Mouse (Mus musculus): Measurements from ENCODE around the gene Fbll1. TPM values are rescaled to one million over a fixed set of nuclear protein-coding genes. Genes with fewer than 3 reads are reported as not detected.
"Not testable (repeated sequence)": the region's sequence is repeated elsewhere in the genome, so short reads cannot be mapped to it uniquely, and the experiment has no call there.

Gene Fbll1
- not detected in 2 replicates for total RNA-seq (2017)

DNA sequence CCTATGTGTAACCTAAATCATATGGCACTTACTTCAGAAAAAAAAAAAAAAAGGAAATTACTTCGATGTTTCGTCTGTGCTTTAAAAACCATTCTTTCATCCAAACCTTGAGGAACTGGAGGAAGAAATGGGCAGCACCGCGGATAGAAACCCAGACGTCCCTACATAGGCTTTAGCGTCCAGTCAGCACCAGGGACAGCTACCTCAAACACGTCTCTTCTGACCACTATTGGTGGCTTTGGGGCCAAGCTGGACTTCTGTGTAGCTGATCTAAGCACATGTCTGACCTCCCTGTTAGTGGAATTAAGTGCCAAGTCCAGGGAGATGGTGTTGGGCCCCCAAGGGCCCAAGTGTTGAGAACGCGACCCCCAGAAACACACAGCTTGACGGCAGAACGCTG is at the start of gene Fbll1:
Fbll1 (minus strand) TSS at position 11 of the 400 bp plus-strand sequence.
- no peak for ATAC-seq (ENCODE audit: extremely low read depth, insufficient number of reproducible peaks, low FRiP score, poor library complexity, severe bottlenecking)

DNA sequence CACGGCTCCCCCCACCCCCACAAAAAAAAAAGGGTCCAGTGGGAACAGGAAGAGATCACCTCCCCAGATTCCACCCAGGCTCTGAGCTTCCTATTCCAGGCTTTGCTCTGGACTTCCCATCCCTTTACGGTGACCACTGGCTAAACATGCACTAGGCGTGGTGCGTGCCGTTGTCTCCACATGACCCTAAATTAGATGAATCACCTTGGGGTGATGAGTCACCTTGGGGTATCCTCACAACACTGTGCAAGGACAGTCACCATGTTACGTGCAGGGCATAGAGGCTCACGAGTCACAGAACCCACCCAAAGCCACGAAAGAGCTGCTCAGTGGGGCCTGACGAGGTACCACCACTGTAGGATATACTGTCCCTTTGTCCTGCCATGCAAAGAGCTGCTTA is 45.6 kb upstream of the Fbll1 start:
- ATAC-seq (ENCODE audit: extremely low read depth, insufficient number of reproducible peaks, low FRiP score, poor library complexity, severe bottlenecking) = no peak

DNA sequence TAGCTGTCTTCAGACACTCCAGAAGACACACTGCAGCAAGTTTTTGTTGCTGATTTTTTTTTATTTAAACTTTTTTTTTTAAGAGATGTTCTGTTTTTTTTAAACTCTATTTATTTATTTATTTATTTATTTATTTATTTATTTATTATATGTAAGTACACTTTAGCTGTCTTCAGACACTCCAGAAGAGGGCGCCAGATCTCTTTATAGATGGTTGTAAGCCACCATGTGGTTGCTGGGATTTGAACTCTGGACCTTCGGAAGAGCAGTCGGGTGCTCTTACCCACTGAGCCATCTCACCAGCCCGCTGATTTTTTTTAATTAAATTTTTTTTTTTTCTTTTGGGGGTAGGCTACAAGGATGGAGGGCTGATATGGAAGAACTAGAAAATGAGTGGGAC is 43.9 kb upstream of the Fbll1 start:
- not testable (repeated sequence) for ATAC-seq (ENCODE audit: extremely low read depth, insufficient number of reproducible peaks, low FRiP score, poor library complexity, severe bottlenecking)

DNA sequence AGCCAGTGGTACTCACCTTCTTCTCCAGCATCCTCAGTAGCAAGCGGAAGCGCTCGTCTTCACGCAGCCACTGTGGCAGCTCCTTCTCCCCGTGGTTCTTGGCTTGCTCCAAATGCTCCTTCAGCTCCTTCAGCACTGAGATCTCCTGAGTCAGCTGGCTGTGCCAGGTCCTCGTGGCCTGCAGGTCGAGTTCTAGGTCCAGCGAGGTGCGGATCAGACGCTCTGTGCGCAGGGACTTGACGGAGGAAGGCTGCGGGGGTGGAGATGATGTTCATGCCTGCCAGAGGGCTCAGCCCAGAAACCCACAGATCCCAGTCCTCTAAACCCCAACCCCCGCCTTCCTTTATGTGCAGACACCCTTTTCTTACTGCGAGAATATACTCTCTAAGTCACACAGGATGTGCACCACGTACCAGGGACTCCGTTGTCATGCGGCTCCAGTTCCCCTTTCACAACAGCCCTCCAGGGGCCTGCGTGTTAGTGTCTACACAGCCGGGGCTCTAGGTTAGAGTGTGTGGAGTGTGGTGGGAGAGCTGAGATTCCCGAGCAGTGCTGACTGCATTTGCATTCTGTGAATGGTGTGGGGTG is 43.1 kb upstream of the Fbll1 start:
- peak; percentile 50; the same call in 1 of the 2 replicates for ATAC-seq (ENCODE audit: extremely low read depth, insufficient number of reproducible peaks, low FRiP score, poor library complexity, severe bottlenecking)

DNA sequence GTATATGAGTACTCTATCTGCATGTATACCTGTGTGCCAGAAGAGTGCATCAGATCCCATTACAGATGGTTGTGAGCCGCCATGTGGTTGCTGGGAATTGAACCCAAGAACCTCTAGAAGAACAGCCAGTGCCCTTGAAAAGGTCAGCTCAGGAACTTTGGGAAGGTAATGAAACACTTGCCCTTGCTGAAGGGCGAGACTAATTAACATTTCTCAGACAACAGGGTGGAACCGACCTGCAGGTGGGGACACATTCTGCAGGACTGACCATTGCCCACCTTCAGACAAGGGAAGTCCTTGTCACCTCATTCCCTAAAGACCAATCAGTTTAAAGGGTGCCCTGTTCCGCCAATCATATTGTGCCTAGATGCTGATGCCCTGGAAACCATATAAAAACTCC is 42.1 kb upstream of the Fbll1 start:
- not testable (repeated sequence) for ATAC-seq (ENCODE audit: extremely low read depth, insufficient number of reproducible peaks, low FRiP score, poor library complexity, severe bottlenecking)

DNA sequence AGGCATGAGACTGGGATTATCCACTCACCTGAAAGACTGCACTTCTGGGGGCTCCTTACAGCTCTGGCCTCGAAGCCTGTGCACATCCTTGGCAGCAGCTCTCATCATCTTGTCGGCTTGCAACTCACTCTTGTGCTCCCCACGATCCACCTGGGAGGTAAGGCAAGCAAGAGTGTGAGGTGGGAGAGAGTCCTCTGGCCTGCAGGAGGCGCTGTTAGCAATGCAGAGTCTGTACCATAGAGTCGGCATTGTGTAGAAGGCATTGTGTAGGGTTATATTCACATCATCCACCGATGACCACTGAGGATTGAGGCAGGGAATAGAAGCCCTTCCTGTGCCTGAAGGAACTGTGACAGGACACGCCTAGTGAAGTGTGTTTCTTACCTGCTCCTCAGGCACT is 41.6 kb upstream of the Fbll1 start:
- ATAC-seq (ENCODE audit: extremely low read depth, insufficient number of reproducible peaks, low FRiP score, poor library complexity, severe bottlenecking) = no peak

DNA sequence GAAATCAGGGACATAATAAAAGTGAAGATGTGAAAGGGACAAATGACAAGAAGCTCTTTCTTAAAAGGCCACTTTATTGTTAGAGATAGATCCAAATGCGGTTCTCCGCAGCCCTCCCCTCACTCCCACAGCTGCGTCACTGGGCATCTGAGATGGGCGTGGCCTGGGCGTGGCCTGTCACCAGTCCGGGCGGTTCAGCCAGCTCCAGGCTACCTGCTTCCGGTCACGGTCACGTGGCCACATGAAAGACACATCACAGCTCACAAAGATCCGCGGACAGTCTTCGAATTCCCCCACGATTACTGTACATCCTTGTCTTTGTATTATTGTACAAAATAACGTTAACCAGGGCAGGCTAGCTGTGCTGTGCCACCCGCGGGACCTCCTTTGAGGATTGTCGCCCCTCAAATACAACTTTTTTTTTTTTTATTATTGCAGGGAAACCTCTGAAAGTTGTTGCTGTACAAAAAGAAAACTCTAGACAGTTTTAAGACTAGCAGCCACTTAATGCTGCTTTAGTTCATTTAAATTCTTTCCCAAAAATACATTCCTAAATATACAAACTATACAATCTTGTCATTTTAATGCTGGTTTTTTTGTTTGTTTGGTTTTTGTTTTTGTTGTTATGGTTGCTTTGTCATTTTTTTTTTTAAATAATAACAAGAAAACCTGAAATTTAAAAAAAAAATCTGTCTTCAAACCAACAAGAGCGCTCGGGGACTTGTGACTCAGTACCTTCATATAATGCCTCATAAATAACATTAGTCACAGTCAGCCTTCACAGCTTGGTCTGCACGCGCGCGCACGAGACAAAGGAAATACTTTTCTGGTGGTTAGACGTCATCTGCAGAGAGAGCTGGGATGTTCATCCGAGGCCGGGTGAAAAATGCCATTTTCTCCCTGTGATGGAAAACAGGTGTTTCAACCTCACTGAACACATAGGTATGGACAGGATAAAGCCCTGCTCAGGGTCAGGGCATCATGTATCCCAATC is 40.0 kb upstream of the Fbll1 start:
- ATAC-seq (ENCODE audit: extremely low read depth, insufficient number of reproducible peaks, low FRiP score, poor library complexity, severe bottlenecking) = peak; percentile 73

DNA sequence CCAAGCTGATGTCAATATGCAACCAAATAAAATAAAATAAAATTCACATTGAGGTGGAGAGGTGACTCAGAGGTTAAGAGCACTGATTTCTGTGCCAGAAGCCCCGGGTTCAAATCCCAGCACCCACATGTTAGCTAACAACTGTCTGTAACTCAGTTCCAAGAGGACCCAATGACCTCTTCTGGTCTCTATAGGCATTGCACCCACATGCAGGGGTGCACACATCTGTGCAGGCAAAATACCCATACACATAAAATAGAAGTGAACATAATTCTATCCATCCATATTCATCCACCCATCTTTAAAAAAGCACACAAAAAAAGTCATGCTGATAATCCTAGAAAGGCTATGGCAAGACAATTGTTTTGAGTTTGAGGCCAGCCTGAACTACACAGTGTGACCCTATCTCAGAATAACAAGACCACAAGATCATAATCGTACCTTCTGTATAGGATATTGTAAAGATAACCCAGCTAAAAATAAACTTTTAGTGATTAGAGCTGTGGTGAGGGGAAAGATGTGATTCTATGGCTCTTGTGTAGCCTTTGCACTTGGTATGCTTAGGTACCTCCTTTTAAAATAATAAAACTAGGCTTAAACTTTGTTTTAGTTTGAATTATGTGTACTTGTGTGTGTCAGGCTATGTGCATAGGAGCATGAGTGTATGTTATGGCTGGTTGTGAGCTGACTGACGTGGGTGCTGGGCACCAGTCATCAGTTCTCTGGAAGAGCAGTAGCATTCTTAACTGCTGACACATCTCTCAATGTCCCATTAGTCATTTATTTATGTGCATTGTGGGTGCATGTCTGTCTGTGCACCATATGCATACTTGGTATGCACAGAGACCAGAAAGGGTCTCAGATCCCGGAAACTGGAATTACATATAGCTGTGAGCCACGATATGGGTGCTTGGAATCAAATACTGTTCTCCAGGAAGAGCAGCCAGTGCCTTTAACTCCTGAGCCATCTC is 38.8 kb upstream of the Fbll1 start:
- ATAC-seq (ENCODE audit: extremely low read depth, insufficient number of reproducible peaks, low FRiP score, poor library complexity, severe bottlenecking) = no peak

DNA sequence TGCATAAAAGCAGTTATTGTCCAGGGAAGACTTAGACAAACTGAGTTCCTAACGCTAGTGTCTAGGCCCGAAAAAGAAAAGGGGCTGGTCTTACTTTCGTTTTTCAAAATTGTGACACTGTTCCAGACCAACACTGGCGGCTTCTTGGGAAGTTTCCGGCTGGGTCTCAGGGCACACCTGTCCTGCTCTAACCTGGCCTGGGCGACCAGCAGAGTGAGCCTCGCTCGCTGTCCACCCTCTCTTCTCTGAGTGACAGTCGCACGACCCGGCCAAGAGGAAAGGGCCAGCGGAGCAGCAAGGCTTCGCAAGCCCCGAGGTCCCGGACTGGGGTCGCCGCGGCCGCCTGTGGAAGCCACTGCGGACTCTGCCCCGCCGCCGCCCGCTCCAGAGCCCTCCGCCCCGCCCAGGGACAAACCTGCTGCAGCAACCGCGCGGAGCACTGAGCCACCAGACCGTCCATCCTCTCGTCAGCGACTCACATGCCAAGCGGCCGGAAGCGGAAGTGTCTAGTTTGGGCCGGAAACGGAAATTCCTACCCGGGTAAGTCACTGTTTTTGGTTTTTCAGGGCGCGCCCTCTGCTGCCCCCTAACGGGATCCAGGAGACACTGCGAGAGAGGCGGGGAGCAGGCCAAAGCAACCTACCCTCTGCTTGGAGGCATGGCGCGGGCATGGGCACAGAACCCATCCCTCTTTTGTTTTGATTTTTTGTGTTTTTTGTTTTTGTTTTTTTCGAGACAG is 35.5 kb upstream of the Fbll1 start, which contains the start of gene Rars:
Rars (minus strand) TSS at position 485 of the 739 bp plus-strand sequence.
- ATAC-seq (ENCODE audit: extremely low read depth, insufficient number of reproducible peaks, low FRiP score, poor library complexity, severe bottlenecking) = peak; percentile 96

DNA sequence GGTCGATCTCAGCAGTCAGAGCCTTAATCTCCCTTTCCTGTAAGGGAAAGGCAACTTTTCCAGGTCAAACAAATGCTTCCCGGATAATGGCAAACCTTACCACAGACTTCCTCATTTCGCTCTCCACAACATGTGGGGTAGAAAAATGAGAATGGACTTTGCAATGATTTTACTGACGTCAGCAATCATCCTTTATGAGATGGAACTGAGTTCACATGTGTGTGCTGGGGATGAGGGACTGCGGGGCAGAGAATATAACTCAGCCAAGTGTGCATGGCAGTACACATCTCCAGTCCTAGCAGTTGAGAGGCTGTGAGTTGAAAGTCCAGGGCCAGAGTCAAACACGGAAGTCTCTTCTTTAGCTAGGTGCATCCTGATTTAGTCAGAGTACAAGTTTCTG is 34.6 kb upstream of the Fbll1 start:
- ATAC-seq (ENCODE audit: extremely low read depth, insufficient number of reproducible peaks, low FRiP score, poor library complexity, severe bottlenecking) = no peak

DNA sequence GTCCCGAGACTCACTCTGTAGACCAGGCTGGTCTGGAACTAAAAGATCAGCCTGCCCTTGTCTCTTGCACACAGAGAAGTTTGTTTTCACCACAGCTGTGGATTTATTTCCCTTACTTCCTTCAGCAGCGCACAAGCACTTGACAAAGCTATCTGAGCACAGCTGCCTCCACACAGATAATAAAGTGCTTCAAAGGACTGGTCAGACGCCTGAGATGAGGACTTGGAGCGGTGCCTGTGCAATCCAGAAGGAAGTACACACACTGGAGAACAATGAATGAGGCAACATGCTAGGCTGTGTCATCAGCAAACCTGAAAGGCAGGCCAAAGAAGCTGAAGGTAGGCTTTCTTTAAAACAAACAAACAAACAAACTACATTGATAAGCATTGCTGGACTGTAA is 33.5 kb upstream of the Fbll1 start:
- ATAC-seq (ENCODE audit: extremely low read depth, insufficient number of reproducible peaks, low FRiP score, poor library complexity, severe bottlenecking) = no peak

DNA sequence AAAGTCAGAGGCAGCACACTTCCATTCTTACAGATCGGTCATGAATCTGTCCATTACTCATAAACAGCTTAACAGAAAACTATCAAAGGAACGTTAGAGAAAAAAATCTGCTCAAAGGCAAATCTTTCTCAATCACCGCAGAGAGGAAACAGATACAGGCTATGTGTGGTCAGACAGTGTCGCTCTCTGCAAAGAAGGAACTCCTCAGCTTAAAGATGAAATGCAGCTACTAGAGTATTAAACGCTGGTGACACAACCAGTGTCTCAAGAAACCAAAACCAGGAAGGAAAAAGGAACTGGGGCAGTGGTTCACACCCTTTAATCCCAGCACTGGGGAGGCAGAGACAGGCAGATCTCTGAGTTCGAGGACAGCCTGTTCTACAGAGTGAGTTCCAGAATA is 29.0 kb upstream of the Fbll1 start:
- ATAC-seq (ENCODE audit: extremely low read depth, insufficient number of reproducible peaks, low FRiP score, poor library complexity, severe bottlenecking) = peak; percentile 70

DNA sequence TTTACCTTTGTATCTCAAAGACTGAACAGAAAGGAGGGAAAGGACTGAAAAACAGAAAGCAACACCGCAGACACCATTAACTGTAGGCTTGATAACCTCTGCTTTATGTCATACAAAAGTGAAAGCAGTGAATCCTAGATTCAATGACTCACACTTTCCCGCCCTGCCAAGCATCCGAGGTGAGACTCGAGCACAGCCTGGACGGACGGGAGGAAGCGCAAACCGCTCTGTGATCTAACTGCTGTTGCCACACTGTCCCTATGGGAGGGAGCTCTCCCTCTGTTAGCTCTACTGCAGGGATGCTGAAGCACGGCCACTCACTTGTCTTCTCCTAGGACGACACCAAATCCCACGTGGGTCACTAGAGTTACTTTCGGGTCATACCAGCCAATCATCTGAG is 17.6 kb upstream of the Fbll1 start:
- ATAC-seq (ENCODE audit: extremely low read depth, insufficient number of reproducible peaks, low FRiP score, poor library complexity, severe bottlenecking) = no peak

DNA sequence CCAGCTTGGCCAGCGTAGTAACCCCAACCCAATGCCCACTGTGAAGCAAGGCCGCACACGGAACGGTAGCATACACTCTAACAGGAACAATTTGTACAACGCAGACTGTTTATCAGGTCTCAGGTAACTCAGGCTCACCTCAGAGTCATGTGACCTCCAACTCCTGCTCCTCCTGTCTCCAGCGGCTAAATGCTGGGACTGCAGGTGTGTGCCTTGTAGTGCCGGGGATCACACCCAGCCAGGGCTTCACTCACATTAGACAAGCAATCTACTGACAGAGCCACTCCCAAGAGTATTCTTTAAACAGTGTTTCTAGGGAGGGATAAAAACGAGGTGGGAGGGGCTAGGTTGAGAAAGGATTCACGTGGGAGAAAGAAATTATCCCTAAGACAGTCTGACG is 12.8 kb upstream of the Fbll1 start:
- no peak for ATAC-seq (ENCODE audit: extremely low read depth, insufficient number of reproducible peaks, low FRiP score, poor library complexity, severe bottlenecking)

DNA sequence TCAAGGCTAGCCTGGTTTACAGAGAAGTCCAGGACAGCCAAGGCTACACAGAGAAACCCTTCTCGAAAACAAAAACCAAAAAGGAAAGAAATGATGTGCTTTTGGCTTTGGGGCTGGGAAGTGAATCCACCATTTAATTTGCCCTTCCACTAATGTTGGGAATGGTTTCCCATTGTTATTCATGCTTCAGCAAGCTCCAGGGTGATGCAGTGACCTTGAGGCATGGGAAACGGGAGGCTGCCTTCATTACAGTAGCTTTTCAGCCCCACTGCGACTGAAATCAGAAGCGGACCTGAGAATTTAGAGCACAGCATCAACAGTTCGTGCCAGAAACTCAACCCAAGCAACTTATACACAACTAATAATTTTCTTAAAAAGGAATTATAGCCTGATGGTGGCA is 2.6 kb upstream of the Fbll1 start:
- no peak for ATAC-seq (ENCODE audit: extremely low read depth, insufficient number of reproducible peaks, low FRiP score, poor library complexity, severe bottlenecking)

DNA sequence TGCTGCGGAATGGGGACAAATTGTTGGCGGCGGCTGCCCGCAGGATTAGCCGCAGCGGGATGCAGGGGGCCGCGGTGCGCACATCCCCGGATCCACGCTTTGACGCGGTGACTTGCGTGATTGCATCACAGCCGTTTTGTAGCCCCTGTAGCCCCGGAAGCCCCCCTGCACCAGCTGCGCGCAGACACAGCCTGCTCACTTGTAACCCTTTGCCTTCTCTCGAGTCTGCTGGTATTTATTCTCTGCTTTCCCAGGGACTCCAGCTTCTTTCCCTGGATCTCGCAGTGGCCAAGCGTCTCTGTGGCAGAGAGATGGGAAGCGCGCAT is 226 bp downstream of the Fbll1 start:
- no peak for ATAC-seq (ENCODE audit: extremely low read depth, insufficient number of reproducible peaks, low FRiP score, poor library complexity, severe bottlenecking)

DNA sequence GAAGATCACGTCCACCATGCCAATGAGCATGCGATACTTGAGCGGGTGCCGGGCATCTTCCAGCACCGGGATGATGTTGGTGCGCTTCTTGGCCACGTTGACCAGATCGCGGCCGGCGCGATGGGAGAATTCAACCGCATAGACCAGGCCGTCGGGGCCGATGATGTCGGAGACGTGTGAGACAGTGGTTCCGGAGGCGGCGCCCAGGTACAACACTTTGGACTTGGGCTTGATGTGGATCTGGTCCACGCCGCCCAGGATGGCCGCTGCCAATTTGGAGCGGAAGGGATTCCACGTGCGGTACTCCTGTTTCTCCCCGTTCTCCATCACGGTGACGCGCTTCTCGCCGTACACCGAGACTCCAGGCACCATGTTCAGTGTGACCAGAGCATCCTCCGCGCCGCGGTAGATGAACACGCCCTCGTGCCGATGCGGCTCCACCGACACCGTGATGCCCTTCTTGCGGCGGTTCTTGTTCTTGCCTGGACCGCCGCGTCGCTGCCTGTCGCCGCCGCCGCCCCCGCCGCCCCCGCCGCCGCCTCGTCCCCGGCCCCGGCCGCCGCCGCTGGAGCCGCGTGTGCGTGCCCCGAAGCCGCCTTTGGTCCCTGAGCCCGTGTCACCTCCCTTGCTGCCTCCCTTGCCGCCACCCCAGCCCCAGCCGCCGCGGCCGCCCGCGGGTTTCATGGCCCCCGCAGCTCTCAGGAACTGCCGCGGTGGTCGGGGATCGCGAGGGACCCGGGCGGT is 761 bp downstream of the Fbll1 start:
- no peak for ATAC-seq (ENCODE audit: extremely low read depth, insufficient number of reproducible peaks, low FRiP score, poor library complexity, severe bottlenecking)

DNA sequence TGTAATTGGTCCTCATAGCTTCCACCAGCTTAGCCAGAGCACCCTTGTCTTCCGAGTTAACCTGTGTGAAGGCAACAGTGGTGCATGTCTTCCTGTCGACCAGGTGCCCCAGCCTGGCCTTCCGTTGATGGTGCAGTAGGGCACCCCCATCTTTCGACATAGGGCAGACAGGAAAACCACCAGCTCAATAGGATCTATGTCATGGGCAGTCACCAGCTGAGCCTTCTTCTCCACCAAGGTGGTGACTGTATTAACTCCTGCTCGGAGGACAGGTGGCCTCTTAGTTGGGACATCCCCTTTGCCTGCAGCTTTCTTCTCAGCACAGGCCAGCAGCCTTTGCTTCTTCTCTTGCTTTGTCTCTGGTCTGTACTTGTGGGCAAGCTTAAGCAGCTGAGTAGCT is 5.9 kb downstream of the Fbll1 start:
- not testable (repeated sequence) for ATAC-seq (ENCODE audit: extremely low read depth, insufficient number of reproducible peaks, low FRiP score, poor library complexity, severe bottlenecking)
